Mouse (Mus musculus): Measurements from ENCODE around the gene Zbtb24.

- TF ChIP-seq POLR2A (IDR thresholded peaks at IDR 0.05; ENCODE audit: low read depth, low read length) (no peak), CTCF (IDR thresholded peaks at IDR 0.05; ENCODE audit: borderline replicate concordance, insufficient read depth, low read length) (no peak)
These were observed 35.6 kb downstream of the Zbtb24 start for GRCm38 (mm10) chr10:41485778-41486177.

All from embryonic fibroblast, embryonic 13.5 days (primary cell).